Mouse (Mus musculus): ENCODE results near the gene Ugt8a. TPM values are rescaled to one million over a fixed set of nuclear protein-coding genes. Genes with fewer than 3 reads are reported as not detected.

Ugt8a gene
- polyA plus RNA-seq, 1 experiment from 2014 or later, result 1.4 TPM

DNA sequence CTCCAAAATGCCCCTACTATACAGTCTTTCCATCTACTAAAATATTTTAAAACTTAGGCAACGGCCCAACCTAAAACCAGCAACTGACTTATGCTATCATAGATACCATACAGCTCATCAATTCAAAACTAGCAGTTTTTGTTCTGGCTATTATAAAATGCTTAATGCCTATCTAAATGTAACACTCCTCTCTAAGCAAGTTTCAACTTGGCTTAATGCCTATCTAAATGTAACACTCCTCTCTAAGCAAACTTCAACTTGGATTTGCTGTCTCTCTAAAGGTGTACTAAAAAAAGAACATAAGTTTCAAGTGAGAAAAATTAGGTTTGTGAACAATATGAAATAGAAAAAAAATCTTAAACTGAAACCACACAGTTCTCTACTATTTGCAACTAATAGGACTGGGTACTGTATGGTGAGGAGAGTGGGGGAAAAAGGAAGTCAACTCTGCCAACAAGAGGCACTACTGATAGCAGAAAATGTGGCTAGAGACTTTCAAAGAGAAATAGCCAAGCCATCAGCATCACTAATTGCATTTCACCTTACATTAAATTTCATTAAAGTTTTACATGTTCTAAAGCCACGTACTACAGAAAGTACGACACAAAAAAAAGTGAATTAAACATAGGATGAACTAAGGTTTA is 5.7 kb downstream of the Ugt8a start:
- Histone ChIP-seq H3K4me1 (peaks cover 5% of the 10 kb centered on the region), H3K9me3 (no peaks in the 10 kb centered on the region), H3K4me3 (no peak overlapping the region), H3K27ac (replicated peaks) (no peak overlapping the region), H3K27me3 (replicated peaks; ENCODE audit: low read depth, poor library complexity, severe bottlenecking) (peaks cover 25% of the 10 kb centered on the region), H3K36me3 (replicated peaks) (no peaks in the 10 kb centered on the region)
- DNase-seq (ENCODE audit: low spot score), result no peak
- 90% methylated on average over 3 of the region's 3 CpGs for WGBS

DNA sequence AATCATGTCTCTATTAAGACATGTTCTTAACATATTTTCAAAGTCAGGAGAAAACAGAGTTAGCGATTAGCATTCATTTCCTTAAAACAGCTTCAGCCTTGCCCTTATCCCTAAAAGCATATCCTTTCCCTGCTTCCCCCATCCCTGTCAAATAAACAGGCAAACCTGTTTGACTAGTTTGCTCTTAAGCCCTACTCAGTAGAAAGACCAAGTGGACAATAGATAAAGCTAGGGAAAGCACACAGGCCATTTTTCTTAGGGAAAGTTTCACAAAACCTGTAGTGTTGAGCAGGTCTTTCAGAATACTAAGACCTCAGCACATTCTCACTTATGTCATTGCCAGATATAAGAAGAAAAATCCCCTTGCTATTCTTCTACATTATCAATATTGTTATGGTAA is 7.4 kb downstream of the Ugt8a start:
- no peak overlapping the region for H3K4me3 ChIP-seq
- no peak overlapping the region for H3K27ac ChIP-seq (replicated peaks)
- H3K4me1 ChIP-seq, result no peaks in the 10 kb centered on the region
- no peak for DNase-seq (ENCODE audit: low spot score)
- peaks cover 9% of the 10 kb centered on the region for H3K27me3 ChIP-seq (replicated peaks; ENCODE audit: low read depth, poor library complexity, severe bottlenecking)
- H3K36me3 ChIP-seq (replicated peaks), result no peaks in the 10 kb centered on the region
- no peaks in the 10 kb centered on the region for H3K9me3 ChIP-seq
- 36% methylated on average over 1 of the region's 1 CpGs for WGBS

DNA sequence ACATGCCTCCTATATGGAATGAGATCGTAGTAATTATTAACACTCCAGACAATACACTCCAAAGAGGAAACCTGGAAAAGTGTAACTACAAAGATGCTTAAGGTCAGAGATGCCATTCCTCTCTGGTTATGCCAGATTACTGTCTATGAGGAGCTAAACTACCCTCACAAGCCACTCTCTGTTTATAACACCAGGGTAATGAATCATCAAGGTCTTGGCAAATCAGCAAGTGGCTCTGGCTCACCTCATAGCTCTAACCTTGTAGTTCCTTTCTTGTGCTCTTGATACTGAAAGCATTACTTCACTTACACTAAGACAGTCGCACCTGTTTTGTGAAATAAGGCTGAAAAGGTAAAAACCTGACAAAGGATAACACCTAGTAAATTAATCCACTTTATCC is 17.5 kb downstream of the Ugt8a start:
- Histone ChIP-seq H3K27me3 (replicated peaks; ENCODE audit: low read depth, poor library complexity, severe bottlenecking) (no peaks in the 10 kb centered on the region), H3K9me3 (no peaks in the 10 kb centered on the region), H3K27ac (replicated peaks) (no peak overlapping the region), H3K36me3 (replicated peaks) (no peaks in the 10 kb centered on the region), H3K4me1 (no peaks in the 10 kb centered on the region), H3K4me3 (no peak overlapping the region)
- WGBS, result 82% methylated on average over 2 of the region's 2 CpGs
- DNase-seq (ENCODE audit: low spot score), result no peak

DNA sequence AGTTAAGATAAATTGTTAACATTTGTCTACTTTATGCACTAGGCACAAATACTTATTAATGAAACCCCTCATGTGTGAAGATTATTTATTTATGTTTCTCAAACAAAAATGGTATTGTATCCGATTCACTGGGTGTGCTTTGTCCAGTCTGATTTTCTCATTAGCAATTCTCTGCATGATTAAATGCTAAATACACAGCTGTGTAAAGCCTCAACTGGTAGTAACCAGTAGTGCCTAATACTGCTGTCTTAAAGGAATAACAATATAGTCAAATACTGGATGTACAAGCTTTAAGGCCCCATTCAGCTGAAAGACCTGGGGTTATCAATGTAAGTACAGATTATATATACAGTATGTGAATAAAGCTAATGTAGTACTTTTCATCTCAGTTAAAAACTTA is 39.4 kb downstream of the Ugt8a start:
- H3K4me3 ChIP-seq, result no peak overlapping the region
- H3K36me3 ChIP-seq (replicated peaks), result no peaks in the 10 kb centered on the region
- no peaks in the 10 kb centered on the region for H3K27me3 ChIP-seq (replicated peaks; ENCODE audit: low read depth, poor library complexity, severe bottlenecking)
- H3K27ac ChIP-seq (replicated peaks), result no peak overlapping the region
- 80% methylated on average over 1 of the region's 1 CpGs for WGBS
- no peaks in the 10 kb centered on the region for H3K9me3 ChIP-seq
- no peak for DNase-seq (ENCODE audit: low spot score)
- H3K4me1 ChIP-seq, result no peaks in the 10 kb centered on the region

DNA sequence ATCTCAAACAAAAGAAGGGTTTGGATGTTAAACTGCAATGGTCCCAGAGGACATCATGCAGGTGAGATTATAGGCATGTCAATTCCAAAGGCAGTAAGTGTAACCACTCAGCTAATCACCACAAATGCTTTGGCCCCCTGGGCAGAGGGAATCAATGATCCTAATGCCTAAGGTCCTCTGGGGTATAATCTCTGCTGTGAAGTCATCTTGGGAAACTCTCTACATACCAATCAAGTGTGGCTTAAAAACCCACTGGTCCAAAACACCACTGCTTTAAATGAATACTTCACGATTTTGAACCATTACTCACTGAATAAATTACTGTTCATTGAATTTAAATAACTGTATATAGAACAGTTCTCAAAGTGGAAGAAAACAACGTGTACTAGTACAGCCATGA is 51.3 kb downstream of the Ugt8a start:
- no peak overlapping the region for H3K4me3 ChIP-seq
- WGBS, result 59% methylated on average over 2 of the region's 2 CpGs
- no peaks in the 10 kb centered on the region for H3K27me3 ChIP-seq (replicated peaks; ENCODE audit: low read depth, poor library complexity, severe bottlenecking)
- H3K27ac ChIP-seq (replicated peaks), result no peak overlapping the region
- no peaks in the 10 kb centered on the region for H3K36me3 ChIP-seq (replicated peaks)
- no peaks in the 10 kb centered on the region for H3K9me3 ChIP-seq
- H3K4me1 ChIP-seq, result no peaks in the 10 kb centered on the region
- DNase-seq (ENCODE audit: low spot score), result no peak

DNA sequence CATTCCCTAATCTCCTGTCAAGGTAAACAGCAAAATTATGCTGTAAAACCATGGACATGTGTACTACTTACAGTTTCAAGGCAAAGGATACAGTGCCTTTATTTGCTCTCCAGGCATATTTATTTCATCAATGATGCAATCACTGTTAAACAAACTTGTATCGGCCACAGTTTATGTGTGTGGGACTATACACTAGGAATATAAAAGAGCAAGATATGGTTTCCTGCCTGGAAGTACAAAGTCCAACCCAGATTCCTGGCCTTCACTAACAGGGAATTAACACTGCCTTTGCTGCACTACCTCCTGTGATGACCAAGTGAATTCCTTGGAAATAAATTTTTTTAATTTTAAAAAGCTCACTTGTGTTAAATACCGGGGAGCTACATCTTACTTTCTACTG is 53.5 kb downstream of the Ugt8a start:
- Histone ChIP-seq H3K4me1 (no peaks in the 10 kb centered on the region), H3K4me3 (no peak overlapping the region), H3K27ac (replicated peaks) (no peak overlapping the region), H3K36me3 (replicated peaks) (no peaks in the 10 kb centered on the region), H3K27me3 (replicated peaks; ENCODE audit: low read depth, poor library complexity, severe bottlenecking) (no peaks in the 10 kb centered on the region), H3K9me3 (no peaks in the 10 kb centered on the region)
- DNase-seq (ENCODE audit: low spot score), result no peak
- 91% methylated on average over 2 of the region's 2 CpGs for WGBS

DNA sequence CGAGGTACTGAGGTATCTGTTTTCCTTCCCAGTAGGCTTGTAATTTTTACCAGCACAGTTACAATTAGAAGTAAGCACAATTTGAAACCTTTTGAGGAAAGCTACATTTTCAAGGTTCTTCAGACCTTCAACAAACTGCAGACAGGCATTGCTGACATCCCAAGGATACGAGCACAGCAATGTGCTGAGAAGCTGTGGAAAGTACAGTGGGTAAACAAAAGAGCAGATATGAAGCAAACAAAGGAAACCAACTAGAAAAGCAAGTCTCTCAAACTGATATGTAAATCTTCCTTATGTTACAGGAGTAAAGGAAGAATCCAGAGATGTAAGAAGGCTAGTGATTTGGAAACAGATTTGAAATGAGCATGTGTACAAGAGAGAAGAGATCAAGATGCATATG is 54.0 kb downstream of the Ugt8a start:
- Histone ChIP-seq H3K27ac (replicated peaks) (no peak overlapping the region), H3K4me3 (no peak overlapping the region), H3K9me3 (no peaks in the 10 kb centered on the region), H3K27me3 (replicated peaks; ENCODE audit: low read depth, poor library complexity, severe bottlenecking) (no peaks in the 10 kb centered on the region), H3K4me1 (no peaks in the 10 kb centered on the region), H3K36me3 (replicated peaks) (no peaks in the 10 kb centered on the region)
- 61% methylated on average over 2 of the region's 2 CpGs for WGBS
- no peak for DNase-seq (ENCODE audit: low spot score)

DNA sequence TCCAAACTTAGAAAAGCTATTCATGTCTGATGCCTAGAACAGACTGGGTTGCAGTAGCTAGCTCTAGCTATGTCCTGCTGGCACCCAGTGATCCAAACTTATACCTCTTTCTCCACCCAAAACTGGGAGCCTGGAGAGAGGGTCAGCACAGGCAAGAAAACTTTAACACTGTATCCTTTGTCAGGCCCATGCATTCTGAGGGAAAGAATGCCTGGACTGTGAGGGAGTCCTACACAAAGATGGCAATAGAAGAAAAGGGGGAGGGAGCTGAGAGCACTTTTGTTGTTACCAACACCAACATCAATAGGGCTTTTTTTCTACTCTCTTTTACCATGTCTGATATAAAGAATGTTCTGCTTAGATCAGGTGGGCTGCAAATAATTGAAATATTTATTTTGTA is 55.4 kb downstream of the Ugt8a start:
- H3K9me3 ChIP-seq, result no peaks in the 10 kb centered on the region
- H3K4me1 ChIP-seq, result no peaks in the 10 kb centered on the region
- no peak overlapping the region for H3K27ac ChIP-seq (replicated peaks)
- H3K36me3 ChIP-seq (replicated peaks), result no peaks in the 10 kb centered on the region
- no peak for DNase-seq (ENCODE audit: low spot score)
- no peaks in the 10 kb centered on the region for H3K27me3 ChIP-seq (replicated peaks; ENCODE audit: low read depth, poor library complexity, severe bottlenecking)
- no peak overlapping the region for H3K4me3 ChIP-seq

DNA sequence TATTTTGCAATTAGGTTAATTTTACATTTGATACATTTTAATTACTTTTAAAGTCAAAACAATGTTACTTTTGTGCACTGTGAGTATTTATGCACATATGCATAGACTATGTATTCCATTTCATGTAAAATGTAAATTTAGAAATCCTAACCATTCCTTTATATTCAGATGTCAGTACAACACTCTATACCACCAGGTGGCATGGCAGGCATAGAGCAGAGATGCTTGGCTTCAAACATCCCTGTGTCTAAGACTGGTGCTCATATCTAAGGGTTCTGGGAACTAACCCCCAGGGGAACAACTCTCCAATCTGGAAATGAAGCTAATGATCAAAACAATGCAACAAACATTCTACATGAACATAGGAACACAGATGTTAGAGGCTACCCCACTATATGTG is 56.6 kb downstream of the Ugt8a start:
- Histone ChIP-seq H3K27ac (replicated peaks) (no peak overlapping the region), H3K9me3 (no peaks in the 10 kb centered on the region), H3K4me1 (no peaks in the 10 kb centered on the region), H3K36me3 (replicated peaks) (no peaks in the 10 kb centered on the region), H3K4me3 (no peak overlapping the region), H3K27me3 (replicated peaks; ENCODE audit: low read depth, poor library complexity, severe bottlenecking) (no peaks in the 10 kb centered on the region)
- DNase-seq (ENCODE audit: low spot score), result no peak

DNA sequence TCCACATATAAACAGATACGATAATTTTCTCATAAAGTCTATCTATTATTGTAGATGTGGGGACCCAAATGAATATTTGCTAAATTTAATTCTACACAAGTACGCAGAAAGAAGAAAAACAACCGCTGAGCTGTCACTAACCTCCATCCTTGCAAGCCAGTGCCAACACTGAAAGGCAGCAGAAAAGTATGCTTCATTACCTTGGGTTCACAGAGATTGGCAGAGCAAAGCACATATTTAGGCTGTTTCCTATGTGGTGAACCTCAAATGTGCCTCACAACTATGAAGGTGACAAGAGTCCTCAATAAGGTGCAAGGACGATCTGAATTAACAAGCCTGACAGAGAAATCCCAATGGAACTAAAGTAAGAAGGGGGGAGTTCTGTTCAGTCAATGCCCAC is 64.0 kb downstream of the Ugt8a start:
- WGBS, result 91% methylated on average over 4 of the region's 4 CpGs
- H3K36me3 ChIP-seq (replicated peaks), result no peaks in the 10 kb centered on the region
- no peak overlapping the region for H3K27ac ChIP-seq (replicated peaks)
- H3K4me1 ChIP-seq, result no peaks in the 10 kb centered on the region
- no peaks in the 10 kb centered on the region for H3K27me3 ChIP-seq (replicated peaks; ENCODE audit: low read depth, poor library complexity, severe bottlenecking)
- H3K4me3 ChIP-seq, result no peak overlapping the region
- DNase-seq (ENCODE audit: low spot score), result no peak
- no peaks in the 10 kb centered on the region for H3K9me3 ChIP-seq

DNA sequence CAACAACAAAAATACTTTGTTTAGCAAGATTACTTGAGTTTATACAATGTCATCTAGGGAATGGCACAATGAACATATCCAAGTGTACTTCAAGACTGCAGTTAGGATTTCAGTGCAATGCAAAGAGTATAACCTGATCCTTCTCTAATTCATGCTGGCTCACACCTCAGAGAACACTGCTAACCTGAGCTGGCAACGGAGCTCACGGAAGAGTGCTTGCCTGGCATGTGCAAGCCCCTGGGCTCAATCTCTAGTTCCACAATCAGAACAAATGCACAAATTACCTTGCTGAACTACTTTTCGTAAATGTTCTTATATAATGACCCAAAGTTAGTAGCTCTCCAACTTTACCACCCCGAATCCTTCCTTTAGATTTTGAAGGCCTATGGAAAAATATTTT is 68.5 kb downstream of the Ugt8a start:
- Histone ChIP-seq H3K27me3 (replicated peaks; ENCODE audit: low read depth, poor library complexity, severe bottlenecking) (no peaks in the 10 kb centered on the region), H3K4me1 (no peaks in the 10 kb centered on the region), H3K4me3 (no peak overlapping the region), H3K9me3 (no peaks in the 10 kb centered on the region), H3K27ac (replicated peaks) (no peak overlapping the region), H3K36me3 (replicated peaks) (no peaks in the 10 kb centered on the region)
- WGBS, result 88% methylated on average over 4 of the region's 4 CpGs
- no peak for DNase-seq (ENCODE audit: low spot score)

DNA sequence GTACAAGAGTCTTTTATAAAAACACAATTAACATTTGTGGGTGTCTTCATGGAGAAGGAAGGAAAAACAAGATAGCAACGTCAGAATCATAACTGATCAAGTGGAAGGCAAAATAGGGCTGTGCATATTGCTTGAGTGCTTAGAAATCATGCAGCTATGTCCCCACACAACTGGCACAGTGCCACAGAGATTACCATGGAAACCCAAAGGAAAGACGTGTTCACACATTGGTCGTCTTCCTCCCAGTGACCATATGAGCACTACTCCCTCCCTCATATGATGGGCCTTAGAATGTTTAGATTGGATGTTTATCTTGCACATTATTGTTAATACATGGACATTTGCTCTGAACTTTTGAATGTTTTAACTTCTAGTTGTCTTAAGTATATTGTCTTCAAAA is 76.8 kb downstream of the Ugt8a start:
- no peaks in the 10 kb centered on the region for H3K9me3 ChIP-seq
- H3K27me3 ChIP-seq (replicated peaks; ENCODE audit: low read depth, poor library complexity, severe bottlenecking), result no peaks in the 10 kb centered on the region
- WGBS, result 84% methylated on average over 3 of the region's 3 CpGs
- no peak overlapping the region for H3K4me3 ChIP-seq
- no peak overlapping the region for H3K27ac ChIP-seq (replicated peaks)
- no peaks in the 10 kb centered on the region for H3K36me3 ChIP-seq (replicated peaks)
- H3K4me1 ChIP-seq, result no peaks in the 10 kb centered on the region
- no peak for DNase-seq (ENCODE audit: low spot score)

DNA sequence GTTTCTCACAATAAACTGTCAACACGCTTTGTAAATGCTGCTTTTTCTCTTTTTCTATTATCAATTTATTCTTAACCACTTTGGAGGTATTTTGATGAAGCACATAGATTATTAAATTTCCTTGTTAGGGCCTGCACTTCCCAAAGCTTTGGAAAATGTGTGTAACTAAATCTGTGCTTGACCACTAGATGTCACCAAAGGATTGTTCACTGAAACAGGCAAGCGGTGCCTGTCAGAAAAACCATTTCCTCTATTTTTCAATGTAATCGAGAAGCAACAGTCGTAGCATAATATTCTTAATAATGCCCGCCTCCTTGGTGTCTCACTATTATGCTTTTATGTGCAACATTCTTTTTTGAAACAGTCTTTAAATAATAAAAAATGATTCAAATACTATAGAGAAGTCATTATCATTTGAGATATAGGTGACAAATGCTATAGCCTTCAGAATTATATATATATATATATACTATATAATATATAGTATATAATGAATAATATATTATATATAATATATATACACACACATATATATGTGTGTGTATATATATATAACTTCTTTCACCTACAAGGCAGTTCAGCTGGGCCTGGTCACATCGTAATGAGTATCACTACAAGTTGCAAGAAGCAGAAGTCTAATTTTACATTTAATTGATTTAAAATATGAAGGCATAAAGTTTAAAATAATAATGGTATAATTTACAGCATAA is 89.1 kb downstream of the Ugt8a start:
- Histone ChIP-seq H3K4me1 (no peaks in the 10 kb centered on the region), H3K27ac (replicated peaks) (no peak overlapping the region), H3K27me3 (replicated peaks; ENCODE audit: low read depth, poor library complexity, severe bottlenecking) (no peaks in the 10 kb centered on the region), H3K9me3 (no peaks in the 10 kb centered on the region), H3K36me3 (replicated peaks) (no peaks in the 10 kb centered on the region), H3K4me3 (no peak overlapping the region)
- WGBS, result 33% methylated on average over 6 of the region's 6 CpGs
- DNase-seq (ENCODE audit: low spot score), result peak; percentile 21
